Mouse (Mus musculus): ENCODE data around the gene Gm10134.
A peak's percentile ranks its signal among the peaks of the same experiment; 100 is the strongest.
"Not testable (repeated sequence)": the region's sequence is repeated elsewhere in the genome, so short reads cannot be mapped to it uniquely, and the experiment has no call there.

The Gm10134 gene

GRCm38 (mm10) chr2:28505795-28506194, at the start of gene Gm10134:
Gene Gm10134, plus strand, starts transcription at chr2:28506095.
- no peak for DNase-seq (ENCODE audit: low read depth, low spot score)

GRCm38 (mm10) chr2:28456616-28457015, 49.3 kb upstream of the Gm10134 start:
- no peak for DNase-seq (ENCODE audit: low read depth, low spot score)

- DNase-seq (ENCODE audit: low read depth, low spot score) = peak; percentile 67
Measured at GRCm38 (mm10) chr2:28463919-28464318, 42.0 kb upstream of the Gm10134 start.

- DNase-seq (ENCODE audit: low read depth, low spot score) = no peak
Measured at GRCm38 (mm10) chr2:28464919-28465318, 41.0 kb upstream of the Gm10134 start.

GRCm38 (mm10) chr2:28465836-28466518, 39.9 kb upstream of the Gm10134 start, which contains the start of gene 1700007K13Rik:
Gene 1700007K13Rik, minus strand, starts transcription at chr2:28466332.
- DNase-seq (ENCODE audit: low read depth, low spot score) = peak; percentile 76

GRCm38 (mm10) chr2:28467860-28468485, 37.9 kb upstream of the Gm10134 start, which contains the start of gene Mrps2:
Gene Mrps2, plus strand, starts transcription at chr2:28468066.
- DNase-seq (ENCODE audit: low read depth, low spot score) = peak; percentile 86

- no peak for DNase-seq (ENCODE audit: low read depth, low spot score)
Measured at GRCm38 (mm10) chr2:28468486-28469225, 37.2 kb upstream of the Gm10134 start.

- DNase-seq (ENCODE audit: low read depth, low spot score) = no peak
Measured at GRCm38 (mm10) chr2:28469461-28469860, 36.4 kb upstream of the Gm10134 start.

GRCm38 (mm10) chr2:28470591-28470990, 35.3 kb upstream of the Gm10134 start:
- DNase-seq (ENCODE audit: low read depth, low spot score) = no peak

- not testable (repeated sequence) for DNase-seq (ENCODE audit: low read depth, low spot score)
Measured at GRCm38 (mm10) chr2:28472011-28472410, 33.9 kb upstream of the Gm10134 start.

- DNase-seq (ENCODE audit: low read depth, low spot score) = not testable (repeated sequence)
Measured at GRCm38 (mm10) chr2:28477993-28478392, 27.9 kb upstream of the Gm10134 start.

- peak; percentile 8 for DNase-seq (ENCODE audit: low read depth, low spot score)
Measured at GRCm38 (mm10) chr2:28479208-28480204, 26.4 kb upstream of the Gm10134 start.

- DNase-seq (ENCODE audit: low read depth, low spot score) = no peak
Measured at GRCm38 (mm10) chr2:28483861-28484260, 22.0 kb upstream of the Gm10134 start.

GRCm38 (mm10) chr2:28494521-28494920, 11.4 kb upstream of the Gm10134 start:
- DNase-seq (ENCODE audit: low read depth, low spot score) = no peak

GRCm38 (mm10) chr2:28495207-28495756, 10.6 kb upstream of the Gm10134 start:
- no peak for DNase-seq (ENCODE audit: low read depth, low spot score)

- no peak for DNase-seq (ENCODE audit: low read depth, low spot score)
Measured at GRCm38 (mm10) chr2:28495801-28496595, 9.9 kb upstream of the Gm10134 start.

GRCm38 (mm10) chr2:28496671-28497070, 9.2 kb upstream of the Gm10134 start, which contains the start of gene Gbgt1:
Gene Gbgt1, plus strand, starts transcription at chr2:28496891.
- DNase-seq (ENCODE audit: low read depth, low spot score) = no peak

- no peak for DNase-seq (ENCODE audit: low read depth, low spot score)
Measured at GRCm38 (mm10) chr2:28497561-28497960, 8.3 kb upstream of the Gm10134 start.

GRCm38 (mm10) chr2:28498431-28498830, 7.5 kb upstream of the Gm10134 start:
- no peak for DNase-seq (ENCODE audit: low read depth, low spot score)

GRCm38 (mm10) chr2:28502987-28503386, 2.9 kb upstream of the Gm10134 start:
- no peak for DNase-seq (ENCODE audit: low read depth, low spot score)

Measured in forelimb bud, embryonic 11.5 days (tissue).